Mouse (Mus musculus) adrenal gland, adult 2 months (tissue): ENCODE measurements at regions not wholly inside any gene's neighbourhood (a gene's known extent, or its start where the extent isn't known, plus 50 kb on each side); places are given as distances from the start of the nearest gene placed in this dataset.
A peak's percentile ranks its signal among the peaks of the same experiment; 100 is the strongest.

Experiments used
- DNase-seq: peaks from one replicate; pipeline ENCODE4 v3.0.0; 2021

DNA sequence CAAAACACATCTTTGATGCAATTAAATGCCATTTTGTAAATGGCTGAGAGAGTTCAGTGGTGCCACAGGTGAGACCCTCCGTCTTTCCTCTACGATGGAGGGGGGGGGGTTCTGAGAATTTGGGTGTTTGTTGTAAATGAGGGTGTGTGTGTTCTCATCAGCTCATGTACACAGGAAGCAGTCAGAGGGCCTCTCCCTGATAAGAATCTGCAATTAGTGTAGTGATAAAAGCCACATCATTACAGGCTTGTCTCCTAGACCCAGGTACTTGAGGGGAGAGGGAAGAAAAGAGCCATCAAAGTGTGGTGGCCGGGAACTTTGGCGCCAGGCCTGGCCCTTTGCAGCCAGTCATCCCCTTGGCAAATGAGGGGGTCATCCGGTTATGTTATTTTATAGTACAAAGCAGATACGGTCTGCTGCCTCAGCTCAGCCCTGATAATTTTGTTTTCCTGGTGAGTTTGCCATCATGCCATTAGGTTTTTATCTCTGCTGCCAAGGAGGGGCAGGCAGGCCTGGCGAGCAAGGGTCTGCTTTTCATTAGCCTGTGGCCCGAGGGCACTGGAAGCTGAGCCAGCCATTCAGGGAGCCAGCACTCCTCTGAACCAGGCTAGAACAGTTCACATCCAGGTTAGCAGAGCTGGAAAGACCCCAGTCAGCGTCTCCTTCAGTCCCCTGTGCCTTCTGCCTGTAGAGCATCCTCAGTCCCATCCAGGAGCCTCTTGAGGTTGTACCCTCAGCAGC lies 59.7 kb downstream of the H2al1j start:
- DNase-seq: peak; percentile 2

GRCm38 (mm10) chrX:11388860-11389259 lies 61.2 kb downstream of the H2al1j start:
- DNase-seq: no peak

DNA sequence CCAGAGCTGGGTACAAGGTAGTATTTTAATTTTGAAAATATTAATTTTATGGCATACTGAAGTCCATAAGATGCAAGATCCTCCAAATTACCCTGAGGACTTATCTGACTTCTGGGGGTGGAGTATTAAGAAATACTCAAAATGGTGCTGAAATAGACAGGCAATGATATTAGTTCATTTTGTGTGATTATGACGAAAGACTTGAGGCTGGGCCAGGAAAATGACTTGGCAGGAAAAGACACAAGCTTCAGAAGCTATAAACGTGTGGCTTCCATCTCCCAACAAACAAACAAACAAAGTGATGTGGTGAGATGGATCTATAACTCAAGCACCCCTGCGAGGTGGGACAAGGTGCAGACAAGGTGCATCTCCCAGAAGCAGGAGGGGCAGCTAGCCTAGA lies 72.8 kb downstream of the H2al1j start:
- DNase-seq: peak; percentile 25

DNA sequence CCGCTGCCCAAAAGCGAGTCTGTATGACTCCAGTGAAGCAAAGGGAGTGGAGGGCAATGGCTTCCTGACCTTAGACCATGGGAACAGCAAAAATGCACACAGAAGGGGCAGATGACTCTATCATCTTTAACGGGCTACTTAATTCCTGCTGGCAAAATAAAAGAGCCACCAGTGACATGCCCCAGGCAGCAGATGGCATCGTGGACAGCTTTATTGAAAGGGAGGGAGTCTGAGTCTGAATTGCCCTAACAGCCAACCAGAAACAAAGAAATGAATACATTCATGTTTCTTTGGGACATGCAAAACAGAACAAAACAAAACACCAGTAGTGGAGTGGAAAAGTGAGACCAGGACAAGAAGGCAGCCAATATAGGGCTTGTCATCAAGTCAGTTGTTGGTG lies 76.7 kb downstream of the H2al1j start:
- no peak for DNase-seq

- no peak for DNase-seq
These were observed 84.7 kb downstream of the H2al1j start for GRCm38 (mm10) chrX:11412316-11412826.

- DNase-seq: no peak
These were observed 88.0 kb downstream of the H2al1j start for GRCm38 (mm10) chrX:11415662-11416061.

DNA sequence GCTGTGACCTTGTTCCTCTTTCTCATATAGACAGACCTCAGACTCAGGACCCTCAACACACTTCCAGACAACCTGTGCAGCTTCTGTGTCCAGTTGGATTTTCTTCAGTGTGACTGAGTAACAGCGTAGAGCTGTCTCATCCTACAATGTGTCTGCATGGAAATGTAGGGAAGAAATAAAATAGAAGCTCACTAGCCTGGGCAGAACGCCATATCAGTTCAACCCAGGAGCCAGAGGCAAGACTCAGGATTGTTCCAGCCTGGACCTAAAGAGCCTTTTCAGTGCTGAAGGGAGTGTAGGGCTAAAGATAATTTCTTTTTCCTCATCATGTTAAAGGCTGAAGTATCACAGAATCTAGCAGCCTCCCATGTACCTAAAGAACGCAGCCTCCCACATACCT lies 88.9 kb downstream of the H2al1j start:
- DNase-seq: no peak

DNA sequence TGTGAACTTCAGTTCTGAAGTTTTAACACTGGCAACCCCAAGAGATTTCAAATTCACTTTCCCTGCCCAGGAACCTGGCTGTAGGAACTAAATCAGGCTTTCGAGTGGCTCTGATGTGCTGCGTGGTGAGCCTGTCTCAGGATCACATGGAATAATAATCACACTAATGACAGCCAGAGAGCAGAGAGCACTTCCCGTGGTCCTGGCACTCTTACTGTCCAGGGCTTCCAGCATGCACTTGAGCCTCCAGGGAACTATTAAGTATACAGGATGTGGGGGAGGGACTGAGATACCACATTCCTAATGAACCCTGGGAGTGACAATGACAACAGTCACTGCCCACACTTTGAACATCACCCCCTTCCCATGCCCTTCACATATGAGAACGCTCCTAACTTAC lies 90.2 kb downstream of the H2al1j start:
- no peak for DNase-seq

DNA sequence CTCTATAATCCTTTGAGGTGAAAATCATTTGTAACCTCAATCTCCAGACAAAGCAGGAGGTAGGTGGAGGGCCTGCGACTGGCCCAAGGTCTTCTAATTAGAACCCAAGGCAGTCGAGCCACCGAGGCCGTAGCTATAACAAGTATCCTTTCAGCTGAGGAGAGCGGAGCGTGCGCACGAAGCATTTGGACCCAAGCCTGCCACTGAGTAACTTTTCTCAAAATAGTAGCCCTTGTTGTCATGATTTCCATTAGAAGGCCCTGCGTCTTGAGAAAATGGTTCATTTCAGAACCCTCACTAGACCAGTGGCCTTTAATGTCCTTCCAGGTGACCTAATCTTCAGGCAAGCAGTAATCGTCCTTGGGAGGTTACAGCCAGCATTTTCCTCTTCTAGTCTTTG lies 90.6 kb downstream of the H2al1j start:
- no peak for DNase-seq

DNA sequence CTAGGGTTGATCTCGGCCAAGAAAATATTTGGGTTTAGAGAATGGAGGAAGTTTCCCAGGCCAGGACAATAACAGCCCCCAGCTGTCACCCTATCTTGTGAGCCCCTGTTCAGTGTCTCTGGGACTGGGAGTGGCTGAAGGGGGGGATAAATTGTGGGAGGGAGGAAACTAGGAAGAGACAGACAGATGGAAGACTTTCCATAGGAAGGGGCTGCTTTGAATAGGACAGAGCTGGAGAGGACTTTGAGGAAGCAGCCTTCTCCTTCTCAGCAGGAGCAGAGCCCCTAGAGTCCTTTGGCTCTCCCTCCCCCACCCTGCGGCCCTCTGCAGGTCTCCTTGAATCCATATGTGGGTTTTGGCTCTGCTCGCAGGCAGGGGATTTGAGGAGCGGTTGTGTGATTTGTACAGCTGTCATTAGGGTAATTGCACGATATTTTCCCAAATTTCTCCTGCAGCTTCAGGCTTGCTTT lies 91.6 kb downstream of the H2al1j start:
- no peak for DNase-seq

GRCm38 (mm10) chrX:11432403-11433004 lies 104.9 kb downstream of the H2al1j start:
- no peak for DNase-seq

- DNase-seq: peak; percentile 5
These were observed 107.7 kb downstream of the H2al1j start for GRCm38 (mm10) chrX:11435338-11435737.

DNA sequence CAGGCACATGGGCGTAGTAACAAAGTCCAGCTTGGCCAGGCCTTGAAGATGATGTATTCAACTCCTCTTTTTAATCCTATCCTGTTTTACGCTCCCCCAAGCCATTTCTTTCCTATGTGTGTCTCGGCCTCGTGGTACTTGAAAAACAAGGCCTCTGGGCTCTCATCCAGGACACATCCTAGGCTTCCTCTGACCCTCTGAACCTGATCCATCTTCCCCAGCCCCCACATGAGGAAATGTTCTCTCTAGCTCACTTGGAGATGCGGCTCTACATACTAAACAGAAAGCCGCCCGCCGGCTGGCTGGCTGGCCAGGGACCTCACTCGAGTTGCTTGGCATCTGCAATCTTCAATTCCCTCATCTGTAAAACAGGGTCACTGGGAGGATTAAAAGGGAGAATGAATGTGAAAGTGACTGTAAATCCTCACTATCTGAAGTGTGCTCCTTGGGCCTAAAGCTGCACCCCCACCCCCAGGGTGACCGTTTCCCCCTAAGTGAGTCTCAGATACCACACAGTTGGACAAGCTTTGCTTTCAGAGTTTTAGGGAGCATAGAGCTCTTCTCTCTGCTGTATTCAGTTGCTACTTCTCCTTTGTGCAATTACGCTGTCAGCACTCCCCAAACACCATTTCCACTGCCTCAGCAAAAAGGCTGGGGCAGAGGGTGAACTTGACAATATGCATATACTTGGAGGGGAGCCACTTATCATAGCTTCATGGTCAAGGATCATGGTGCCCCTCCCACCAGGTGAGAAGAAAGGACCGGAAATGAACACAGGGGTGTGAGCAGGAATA lies 109.7 kb downstream of the H2al1j start:
- DNase-seq: peak; percentile 19

GRCm38 (mm10) chrX:11443543-11443942 lies 115.9 kb downstream of the H2al1j start:
- DNase-seq: peak; percentile 6

GRCm38 (mm10) chrX:11444261-11444725 lies 116.7 kb downstream of the H2al1j start:
- peak; percentile 70 for DNase-seq

DNA sequence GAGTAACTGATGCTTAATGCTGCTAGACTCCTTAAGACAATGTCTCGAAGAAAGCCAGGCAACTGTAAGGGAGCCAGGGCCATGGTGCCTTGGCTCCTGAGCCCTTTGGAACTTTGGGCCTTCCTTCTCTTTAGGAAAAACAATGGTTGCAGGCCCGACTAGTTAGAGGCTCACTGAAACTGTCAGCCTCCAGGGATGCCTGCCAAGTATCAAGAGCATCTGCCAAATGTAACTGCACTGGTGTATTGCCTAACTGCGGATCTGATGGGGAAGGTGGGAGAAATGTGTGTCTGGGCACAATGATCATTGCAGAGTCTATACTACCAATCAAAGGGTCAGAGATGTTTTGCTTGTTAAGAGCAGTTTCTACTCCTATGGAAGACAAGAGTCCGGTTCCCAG lies 121.1 kb downstream of the H2al1j start:
- DNase-seq: peak; percentile 10

DNA sequence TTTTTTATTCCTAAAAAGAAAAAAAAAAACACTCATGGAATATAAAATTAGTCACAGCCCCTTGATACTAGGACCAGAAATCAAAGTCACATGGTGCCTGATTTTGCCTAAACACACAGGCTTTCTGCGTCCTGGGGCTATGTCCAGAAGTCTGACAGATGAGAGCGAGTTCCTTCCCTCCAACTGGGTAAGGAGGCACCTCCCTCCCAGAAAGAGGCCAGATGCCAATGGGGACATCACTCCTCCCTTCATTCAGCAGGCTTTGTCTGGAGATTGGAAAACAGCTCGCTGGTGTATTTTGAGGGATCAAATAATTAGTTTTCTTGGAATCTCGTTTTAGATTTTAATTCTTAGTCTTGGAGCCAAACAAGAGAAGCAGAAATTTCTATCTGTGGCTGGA lies 130.9 kb downstream of the H2al1j start:
- DNase-seq: no peak

- DNase-seq: no peak
These were observed 136.4 kb downstream of the H2al1j start for GRCm38 (mm10) chrX:11463955-11464511.

GRCm38 (mm10) chrX:11466191-11466590 lies 138.6 kb downstream of the H2al1j start:
- no peak for DNase-seq

DNA sequence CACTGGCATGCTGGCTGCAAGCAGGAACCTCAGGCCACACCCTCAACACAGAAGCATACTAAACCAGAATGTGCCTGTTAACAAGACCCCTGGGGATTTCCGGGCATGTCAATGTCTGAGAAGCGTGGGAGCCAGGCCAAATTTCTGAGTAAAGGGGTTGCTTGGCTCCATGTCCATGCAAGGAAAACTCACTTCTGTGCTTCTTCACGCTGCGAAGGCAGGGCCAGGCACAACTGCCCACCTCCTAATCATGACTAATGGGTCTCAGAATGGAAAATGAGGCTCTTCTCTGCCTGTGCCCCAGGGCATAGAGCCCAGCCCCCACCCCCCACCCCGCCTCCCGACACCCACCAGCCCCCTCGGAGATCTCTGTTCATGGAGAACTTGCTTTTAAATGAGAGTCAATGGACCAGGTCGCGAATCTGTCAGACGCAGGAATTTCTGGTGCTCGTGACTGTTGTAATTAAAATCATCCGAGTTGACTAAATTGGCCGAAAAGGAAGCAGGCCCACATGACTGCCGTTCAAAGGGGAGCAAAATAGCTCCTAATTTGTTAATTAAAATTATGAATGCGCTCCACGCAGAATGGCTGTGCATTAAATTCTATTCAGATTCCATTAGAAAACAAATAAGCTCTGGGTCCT lies 152.2 kb downstream of the H2al1j start:
- DNase-seq: no peak

GRCm38 (mm10) chrX:11482141-11482540 lies 154.5 kb downstream of the H2al1j start:
- peak; percentile 72 for DNase-seq

- no peak for DNase-seq
These were observed 159.0 kb downstream of the H2al1j start for GRCm38 (mm10) chrX:11486588-11486987.
